Mouse (Mus musculus) heart, adult 2 months (tissue): ENCODE measurements around the gene Tia1. TPM values are rescaled to one million over a fixed set of nuclear protein-coding genes. Genes with fewer than 3 reads are reported as not detected.
A peak's percentile ranks its signal among the peaks of the same experiment; 100 is the strongest.

Source experiments
- DNase-seq, 2 experiments: peaks; one replicate each; pipeline ENCODE4 v3.0.0; 2021
- H3K27ac ChIP-seq: fragments of 200-600 bp; 2 replicates; pipeline ENCODE4 v1.8.1; 2022
- H3K27me3 ChIP-seq: fragments of 200-500 bp; 2 replicates; pipeline ENCODE4 v1.6.1; 2012; ENCODE audit warnings: mild to moderate bottlenecking, low read length, inconsistent platforms, mixed read lengths; ENCODE audit not compliant: control insufficient read depth, insufficient read depth
- H3K36me3 ChIP-seq: fragments of 200-500 bp; 2 replicates; pipeline ENCODE4 v1.6.1; 2012; ENCODE audit warnings: low read length, inconsistent platforms; ENCODE audit not compliant: control insufficient read depth, insufficient read depth
- H3K4me1 ChIP-seq: fragments of 200-500 bp; 2 replicates; pipeline ENCODE4 v1.6.1; 2011; ENCODE audit warnings: low read length; ENCODE audit not compliant: control insufficient read depth, insufficient read depth
- H3K4me3 ChIP-seq: fragments of 200-600 bp; 2 replicates; pipeline ENCODE4 v1.8.1; 2022
- H3K79me2 ChIP-seq: fragments of 200-500 bp; replicated peaks from 2 replicates; pipeline ENCODE4 v1.6.1; 2012; ENCODE audit warnings: mild to moderate bottlenecking, inconsistent platforms, low read length, moderate library complexity, mixed read lengths; ENCODE audit not compliant: control insufficient read depth, insufficient read depth
- H3K9ac ChIP-seq: fragments of 200-500 bp; 2 replicates; pipeline ENCODE4 v1.6.1; 2012; ENCODE audit warnings: low read depth, mild to moderate bottlenecking, control low read depth, inconsistent platforms, low read length, mixed read lengths
- CTCF ChIP-seq: fragments of 200-600 bp; IDR thresholded peaks from 2 replicates; pipeline ENCODE4 v1.8.1; 2022; ENCODE audit warnings: antibody characterized with exemption, mild to moderate bottlenecking, moderate library complexity
- EP300 ChIP-seq: fragments of 200-500 bp; IDR thresholded peaks from 2 replicates; pipeline ENCODE4 v1.6.1; 2011; ENCODE audit warnings: low read depth, low read length, control low read depth; ENCODE audit not compliant: insufficient read depth
- POLR2A ChIP-seq: fragments of 200-500 bp; IDR thresholded peaks from 2 replicates; pipeline ENCODE4 v1.6.1; 2011; ENCODE audit warnings: mild to moderate bottlenecking, low read depth, low read length, control low read depth; ENCODE audit not compliant: insufficient read depth
- WGBS: fragments of 180-500 bp; shearing (Covaris S2); methylation state at CpG from one replicate; pipeline ENCODE4 v1.1.7; 2018; 5-methylcytosine and 5-hydroxymethylcytosine counted together
- intact Hi-C: fragments of 180-260 bp; cut with DNase I; formaldehyde crosslinking; loops from one replicate; pipeline ENCODE4 v1.15.1; 2025
- polyA plus RNA-seq: library from polyadenylated mRNA; depleted of rRNA; stranded (reverse); fragments of >200 nt; gene quantifications from 2 replicates; pipeline ENCODE4 v1.2.3, GENCODE M21; 2012; rRNA removed
- total RNA-seq, 2 experiments: library from RNA; stranded (reverse); gene quantifications; 2 replicates each; pipeline ENCODE4 v1.2.3; 2021

Tia1 gene
- total and polyA plus RNA-seq, 3 experiments = 13.1 to 23.7 (median 22.4) TPM

GRCm38 (mm10) chr6:86480189-86480831 is 76.3 kb downstream of the Tia1 start:
- intact Hi-C loops = no loop called here
- H3K36me3 ChIP-seq = peaks cover 11% of the 10 kb centered on the region
- H3K27me3 ChIP-seq = no peaks in the 10 kb centered on the region
- DNase-seq = peak; percentile 72 to 78
- TF ChIP-seq CTCF = no peak
- 0 out of 2 replicates have a peak, but pooled peaks have one; percentile 37 for TF ChIP-seq EP300
- TF ChIP-seq POLR2A = peak; percentile 61; the same call in 1 of the 2 replicates
- H3K79me2 ChIP-seq = no peaks in the 10 kb centered on the region
- peak overlapping the region; percentile 96 for H3K27ac ChIP-seq
- H3K4me3 ChIP-seq = peak overlapping the region; percentile 46
- WGBS = 7% methylated on average over 9 of the region's 9 CpGs
- H3K4me1 ChIP-seq = peaks cover 39% of the 10 kb centered on the region
- peak overlapping the region; percentile 63 for H3K9ac ChIP-seq

GRCm38 (mm10) chr6:86481871-86482270 is 77.9 kb downstream of the Tia1 start:
- Histone ChIP-seq H3K79me2 (no peaks in the 10 kb centered on the region), H3K4me1 (peaks cover 35% of the 10 kb centered on the region), H3K4me3 (no peak overlapping the region), H3K36me3 (peaks cover 11% of the 10 kb centered on the region), H3K27me3 (no peaks in the 10 kb centered on the region), H3K9ac (no peak overlapping the region; the same call in 1 of the 2 replicates), H3K27ac (peak overlapping the region; percentile 96; the same call in 1 of the 2 replicates)
- intact Hi-C loops = no loop called here
- 95% methylated on average over 5 of the region's 5 CpGs for WGBS
- DNase-seq = no peak
- TF ChIP-seq EP300 = no peak
- no peak for TF ChIP-seq POLR2A
- TF ChIP-seq CTCF = no peak

Other genes with a start within 250 kb of the Tia1 start
- 1 to 10 TPM; 1.0 to 1.6 TPM for gene Tgfa, start 209.0 kb upstream of the Tia1 start, total RNA-seq
- 0.80 and 1.0 TPM in 2 replicates for gene Tgfa, start 209.0 kb upstream of the Tia1 start, polyA plus RNA-seq
- 10 to 100 TPM; 29.3 TPM for gene Fam136a, start 38.6 kb upstream of the Tia1 start, total RNA-seq
- gene Fam136a, start 38.6 kb upstream of the Tia1 start, polyA plus RNA-seq = 15.8 and 22.7 TPM in 2 replicates
- 10 to 100 TPM; 41.9 to 42.0 TPM for gene Snrpg, start 32.9 kb upstream of the Tia1 start, total RNA-seq
- gene Snrpg, start 32.9 kb upstream of the Tia1 start, polyA plus RNA-seq = 22.7 and 32.3 TPM in 2 replicates
- gene Pcyox1, start 7.1 kb upstream of the Tia1 start, total RNA-seq = 10 to 100 TPM; 69.6 to 82.5 TPM
- gene Pcyox1, start 7.1 kb upstream of the Tia1 start, polyA plus RNA-seq = 30.3 and 55.6 TPM in 2 replicates
- not detected for gene Gm44790, start 22.4 kb downstream of the Tia1 start, total RNA-seq
- gene Gm44790, start 22.4 kb downstream of the Tia1 start, polyA plus RNA-seq = not detected in 2 replicates
- gene C87436, start 34.2 kb downstream of the Tia1 start, total RNA-seq = 10 to 100 TPM in 1 of 2 experiments, 1 to 10 TPM in 1; 8.9 to 11.0 TPM
- gene C87436, start 34.2 kb downstream of the Tia1 start, polyA plus RNA-seq = 8.6 and 10.7 TPM in 2 replicates
- gene Pcbp1, start 122.1 kb downstream of the Tia1 start, total RNA-seq = 100 to 1,000 TPM; 155 to 164 TPM
- 72.9 and 85.8 TPM in 2 replicates for gene Pcbp1, start 122.1 kb downstream of the Tia1 start, polyA plus RNA-seq
- gene Asprv1, start 223.9 kb downstream of the Tia1 start, total RNA-seq = under 1 TPM in 1 of 2 experiments, not detected in 1; 0.31 TPM
- gene Asprv1, start 223.9 kb downstream of the Tia1 start, polyA plus RNA-seq = 0.09 and 0.21 TPM in 2 replicates